In genomic region chr15:25717006-25717405, GRCm38 (mm10) we compare ENCODE assay signal across 8 mouse cellular contexts.
A peak's percentile ranks its signal among the peaks of the same experiment; 100 is the strongest.
DNase-seq lines count a peak whose midpoint lies in the region; ATAC-seq lines count a peak whose summit lies in the region.

No protein-coding gene starts in this region.

- H3K36me3 ChIP-seq in midbrain, embryonic 11.5 days (ENCODE audit: control insufficient read depth, insufficient read depth, low read length): no peaks in the 10 kb centered on the region
- H3K36me3 ChIP-seq in midbrain, embryonic 16.5 days (ENCODE audit: control insufficient read depth, insufficient read depth, low read length): no peaks in the 10 kb centered on the region
- 0 out of 2 replicates have a peak, but pooled peaks cover 4% of the 10 kb centered on the region for H3K36me3 ChIP-seq in intestine, embryonic 16.5 days (ENCODE audit: control insufficient read depth, insufficient read depth, low read length)
- no peaks in the 10 kb centered on the region for H3K36me3 ChIP-seq in neural tube, embryonic 12.5 days

- H3K9me3 ChIP-seq in midbrain, embryonic 11.5 days (ENCODE audit: control insufficient read depth, low read length): no peaks in the 10 kb centered on the region
- H3K9me3 ChIP-seq in midbrain, embryonic 16.5 days (replicated peaks; ENCODE audit: control insufficient read depth, low read length, poor library complexity, severe bottlenecking): no peaks in the 10 kb centered on the region
- no peaks in the 10 kb centered on the region for H3K9me3 ChIP-seq in intestine, embryonic 16.5 days (ENCODE audit: control insufficient read depth, low read length)
- H3K9me3 ChIP-seq in neural tube, embryonic 12.5 days: no peaks in the 10 kb centered on the region

- H3K4me1 ChIP-seq in midbrain, embryonic 11.5 days (ENCODE audit: control insufficient read depth, insufficient read depth, low read length): peaks cover 8% of the 10 kb centered on the region
- peaks cover 8% of the 10 kb centered on the region; the same call in 1 of the 2 replicates for H3K4me1 ChIP-seq in midbrain, embryonic 16.5 days (ENCODE audit: control insufficient read depth, insufficient read depth, low read length)
- peaks cover 14% of the 10 kb centered on the region for H3K4me1 ChIP-seq in intestine, embryonic 16.5 days (ENCODE audit: control insufficient read depth, insufficient read depth, low read length)
- peaks cover 4% of the 10 kb centered on the region for H3K4me1 ChIP-seq in neural tube, embryonic 12.5 days

- no peak overlapping the region for H3K9ac ChIP-seq in midbrain, embryonic 11.5 days (ENCODE audit: low read length)
- no peak overlapping the region for H3K9ac ChIP-seq in midbrain, embryonic 16.5 days (ENCODE audit: low read depth, low read length)
- no peak overlapping the region for H3K9ac ChIP-seq in intestine, embryonic 16.5 days (ENCODE audit: low read depth, low read length)
- no peak overlapping the region for H3K9ac ChIP-seq in neural tube, embryonic 12.5 days

- H3K4me3 ChIP-seq in midbrain, embryonic 11.5 days (ENCODE audit: low read depth, low read length): no peak overlapping the region
- H3K4me3 ChIP-seq in midbrain, embryonic 16.5 days (ENCODE audit: low read depth, low read length): no peak overlapping the region
- no peak overlapping the region for H3K4me3 ChIP-seq in intestine, embryonic 16.5 days (ENCODE audit: low read length)
- H3K4me3 ChIP-seq in neural tube, embryonic 12.5 days: no peak overlapping the region

- no peak overlapping the region for H3K27ac ChIP-seq in midbrain, embryonic 11.5 days (ENCODE audit: low read depth, low read length)
- H3K27ac ChIP-seq in midbrain, embryonic 16.5 days (ENCODE audit: low read length): no peak overlapping the region
- no peak overlapping the region for H3K27ac ChIP-seq in intestine, embryonic 16.5 days (ENCODE audit: low read length)
- no peak overlapping the region for H3K27ac ChIP-seq in neural tube, embryonic 12.5 days

- no peaks in the 10 kb centered on the region for H3K27me3 ChIP-seq in midbrain, embryonic 11.5 days (ENCODE audit: control insufficient read depth, insufficient read depth, low read length)
- no peaks in the 10 kb centered on the region for H3K27me3 ChIP-seq in midbrain, embryonic 16.5 days (ENCODE audit: control insufficient read depth, insufficient read depth, low read depth, low read length)
- H3K27me3 ChIP-seq in intestine, embryonic 16.5 days (replicated peaks; ENCODE audit: control insufficient read depth, insufficient read depth, low read length): no peaks in the 10 kb centered on the region
- H3K27me3 ChIP-seq in neural tube, embryonic 12.5 days (replicated peaks): no peaks in the 10 kb centered on the region

- WGBS in midbrain, embryonic 11.5 days: 29% methylated on average over 3 of the region's 3 CpGs
- WGBS in midbrain, embryonic 16.5 days: 22% methylated on average over 3 of the region's 3 CpGs
- 31% methylated on average over 3 of the region's 3 CpGs for WGBS in intestine, embryonic 16.5 days
- 30% methylated on average over 3 of the region's 3 CpGs for WGBS in neural tube, embryonic 12.5 days

- intact Hi-C loops in left cerebral cortex, postnatal 10 days (cut with DNase I): loop anchor here (5.0 kb wide), 3 partner anchors 230 to 1125 kb away; no protein-coding TSS in a partner anchor

- peak; percentile 26 for ATAC-seq in midbrain, embryonic 11.5 days (ENCODE audit: low FRiP score)
- no peak for ATAC-seq in midbrain, embryonic 16.5 days
- 0 out of 2 replicates have a peak, but pooled peaks have one; percentile 11 for ATAC-seq in intestine, embryonic 16.5 days
- ATAC-seq in neural tube, embryonic 12.5 days (ENCODE audit: low FRiP score, low read depth): 0 out of 2 replicates have a peak, but pooled peaks have one; percentile 21

- DNase-seq in midbrain, embryonic 11.5 days (ENCODE audit: low spot score, missing footprints): peak; percentile 94
- peak; percentile 85 for DNase-seq in cerebellum, adult 8-10 months
- DNase-seq in frontal cortex, adult 2 months (ENCODE audit: extremely low spot score in 1 of 2, low spot score in 1 of 2): peak; percentile 57 to 94
- DNase-seq in left cerebral cortex, postnatal 10 days (ENCODE audit: extremely low spot score in 1 of 2, low spot score in 2 of 2): peak; percentile 79 to 83
- peak; percentile 32 to 35 for DNase-seq in thymus, adult 18-20 months

- no peak overlapping the region for H3K4me2 ChIP-seq in midbrain, embryonic 11.5 days
- no peak overlapping the region for H3K4me2 ChIP-seq in midbrain, embryonic 16.5 days (ENCODE audit: low read length)
- no peak overlapping the region for H3K4me2 ChIP-seq in intestine, embryonic 16.5 days (ENCODE audit: low read depth, low read length)
- H3K4me2 ChIP-seq in neural tube, embryonic 12.5 days (replicated peaks): no peak overlapping the region

Comparison
In these comparisons a context has a peak if more than half of its experiments do, and no peak if none do; other contexts are left out.
1. DNase-seq: peak in every context shown above with its lines; median percentile 94 in midbrain, embryonic 11.5 days; 85 in cerebellum, adult 8-10 months; 81 in left cerebral cortex, postnatal 10 days; 76 in frontal cortex, adult 2 months; 34 in thymus, adult 18-20 months.